8 mouse cellular contexts compared by ENCODE assay signal in the genomic region with DNA sequence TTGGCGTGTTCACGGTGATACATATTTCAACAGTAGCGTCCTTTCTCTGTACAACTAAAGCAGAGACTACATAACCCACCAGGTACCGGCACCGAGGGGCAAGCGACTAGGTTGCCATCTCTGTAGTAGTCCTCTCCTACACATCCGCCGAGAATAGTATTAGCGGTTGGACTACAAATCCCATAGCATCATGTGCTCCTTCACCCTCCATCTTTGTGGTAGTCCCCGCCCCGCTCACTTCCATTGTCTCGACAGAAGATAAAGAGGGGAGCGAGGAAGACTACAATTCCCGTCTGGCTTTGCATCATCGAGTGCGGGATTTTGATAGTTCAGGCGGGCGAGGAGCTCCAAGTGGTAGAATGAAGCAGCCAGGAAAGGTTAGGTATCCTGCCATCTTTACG. TPM values are rescaled to one million over a fixed set of nuclear protein-coding genes. Genes with fewer than 3 reads are reported as not detected.
DNase-seq lines count a peak whose midpoint lies in the region; ATAC-seq lines count a peak whose summit lies in the region.

No protein-coding gene starts in this region.

- peak overlapping the region; percentile 84 for H3K4me3 ChIP-seq in lung, embryonic 16.5 days (ENCODE audit: low read length)

- H3K4me2 ChIP-seq in lung, embryonic 16.5 days (ENCODE audit: low read depth, low read length) = peak overlapping the region; percentile 72

- peak; percentile 97 for DNase-seq in MN1 (ENCODE audit: low spot score)
- DNase-seq in cerebellum, adult 8-10 months = peak; percentile 91
- DNase-seq in forelimb bud, embryonic 11.5 days (ENCODE audit: low read depth, low spot score) = peak; percentile 95
- DNase-seq in layer of hippocampus, adult 9-10 months (ENCODE audit: low spot score) = peak; percentile 97
- DNase-seq in ovary, postnatal 10 days (ENCODE audit: low spot score) = peak; percentile 55
- DNase-seq in thymus, postnatal 10 days (ENCODE audit: low spot score in 2 of 2) = peak; percentile 82 to 84

- H3K9ac ChIP-seq in lung, embryonic 16.5 days (ENCODE audit: low read length) = peak overlapping the region; percentile 69

- under 1% methylated on average over 19 of the region's 19 CpGs for WGBS in lung, embryonic 16.5 days

- H3K36me3 ChIP-seq in lung, embryonic 16.5 days (ENCODE audit: control insufficient read depth, insufficient read depth, low read length) = peaks cover 12% of the 10 kb centered on the region

- peaks cover 17% of the 10 kb centered on the region for H3K4me1 ChIP-seq in lung, embryonic 16.5 days (replicated peaks; ENCODE audit: control insufficient read depth, insufficient read depth, low read length)

- peak overlapping the region; percentile 90 for H3K27ac ChIP-seq in lung, embryonic 16.5 days (ENCODE audit: low read length)

- H3K27me3 ChIP-seq in lung, embryonic 16.5 days (ENCODE audit: control insufficient read depth, insufficient read depth, low read depth, low read length) = no peaks in the 10 kb centered on the region

- ATAC-seq in hematopoietic stem cell, adult 5-6 weeks (replicated peaks in 1 of 2; ENCODE audit: insufficient read depth in 1 of 2, low FRiP score in 2 of 2, low TSS enrichment in 1 of 2, low read depth in 1 of 2, poor library complexity in 2 of 2, severe bottlenecking in 2 of 2) = peak; percentile 82 to 84
- peak; percentile 85 for ATAC-seq in lung, embryonic 16.5 days (ENCODE audit: low read depth)

- H3K9me3 ChIP-seq in lung, embryonic 16.5 days (ENCODE audit: control insufficient read depth, low read length) = no peaks in the 10 kb centered on the region

RNA-seq across cellular contexts. Expression of a gene that starts 0.9 kb away (rescaled TPM):
- 15.1 and 18.5 TPM in 2 replicates for total RNA-seq in hematopoietic stem cell, adult 5-6 weeks (2017)
- polyA plus RNA-seq in lung, embryonic 16.5 days (2015; fragmentation: Nextera tagmentation; extraction: Ambion mirVana) = 3.1 and 3.8 TPM in 2 replicates

RNA-seq across cellular contexts. Expression of a gene that starts 13.3 kb away (rescaled TPM):
- total RNA-seq in hematopoietic stem cell, adult 5-6 weeks (2017) = not detected in 2 replicates
- 0.23 and 0.24 TPM in 2 replicates for polyA plus RNA-seq in lung, embryonic 16.5 days (2015; fragmentation: Nextera tagmentation; extraction: Ambion mirVana)

RNA-seq across cellular contexts. Expression of a gene that starts 24.4 kb away (rescaled TPM):
- 25.3 and 34.4 TPM in 2 replicates for total RNA-seq in hematopoietic stem cell, adult 5-6 weeks (2017)
- polyA plus RNA-seq in lung, embryonic 16.5 days (2015; fragmentation: Nextera tagmentation; extraction: Ambion mirVana) = 29.1 and 32.7 TPM in 2 replicates

RNA-seq across cellular contexts. Expression of a gene that starts 31.2 kb away (rescaled TPM):
- total RNA-seq in hematopoietic stem cell, adult 5-6 weeks (2017) = 12.4 and 15.2 TPM in 2 replicates
- 13.8 and 18.1 TPM in 2 replicates for polyA plus RNA-seq in lung, embryonic 16.5 days (2015; fragmentation: Nextera tagmentation; extraction: Ambion mirVana)

RNA-seq across cellular contexts. Expression of a gene that starts 32.7 kb away (rescaled TPM):
- 1.3 and 7.7 TPM in 2 replicates for total RNA-seq in hematopoietic stem cell, adult 5-6 weeks (2017)
- 11.4 and 11.8 TPM in 2 replicates for polyA plus RNA-seq in lung, embryonic 16.5 days (2015; fragmentation: Nextera tagmentation; extraction: Ambion mirVana)

Comparison
In these comparisons a context has a peak if more than half of its experiments do, and no peak if none do; other contexts are left out.
1. Peak in every context shown above with its lines: DNase-seq, ATAC-seq, H3K4me3 ChIP-seq and H3K27ac ChIP-seq.